Mouse (Mus musculus): ENCODE results near the gene Gm6812.
"Not testable (repeated sequence)": the region's sequence is repeated elsewhere in the genome, so short reads cannot be mapped to it uniquely, and the experiment has no call there.

Gene Gm6812

DNA sequence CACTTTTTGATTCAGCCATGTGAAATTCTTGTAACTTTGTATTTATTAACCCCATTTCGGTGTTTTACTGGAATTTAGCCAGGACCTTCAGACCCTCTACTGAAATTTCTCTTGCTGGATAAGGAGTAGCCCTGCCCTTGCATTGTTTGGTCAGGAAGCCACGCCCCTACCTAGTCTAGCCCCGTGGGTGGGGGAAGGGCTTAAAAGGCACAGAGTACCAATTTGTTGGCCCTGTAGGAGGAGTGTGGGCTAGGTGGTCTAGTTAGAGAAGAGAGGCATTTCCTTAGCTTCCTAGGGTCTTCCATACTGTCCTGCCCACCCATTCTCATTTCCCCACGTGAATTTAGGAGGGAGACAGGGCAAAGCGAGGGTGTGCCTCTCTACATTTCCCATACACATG lies at the start of gene Gm6812:
Gm6812 (minus strand) TSS at position 101 of the 400 bp plus-strand sequence.
- DNase-seq, result not testable (repeated sequence)

GRCm38 (mm10) chrX:68865145-68865544 lies 27.7 kb downstream of the Gm6812 start:
- DNase-seq, result peak; percentile 60
